ENCODE assay signal across 7 mouse cellular contexts in the genomic region with DNA sequence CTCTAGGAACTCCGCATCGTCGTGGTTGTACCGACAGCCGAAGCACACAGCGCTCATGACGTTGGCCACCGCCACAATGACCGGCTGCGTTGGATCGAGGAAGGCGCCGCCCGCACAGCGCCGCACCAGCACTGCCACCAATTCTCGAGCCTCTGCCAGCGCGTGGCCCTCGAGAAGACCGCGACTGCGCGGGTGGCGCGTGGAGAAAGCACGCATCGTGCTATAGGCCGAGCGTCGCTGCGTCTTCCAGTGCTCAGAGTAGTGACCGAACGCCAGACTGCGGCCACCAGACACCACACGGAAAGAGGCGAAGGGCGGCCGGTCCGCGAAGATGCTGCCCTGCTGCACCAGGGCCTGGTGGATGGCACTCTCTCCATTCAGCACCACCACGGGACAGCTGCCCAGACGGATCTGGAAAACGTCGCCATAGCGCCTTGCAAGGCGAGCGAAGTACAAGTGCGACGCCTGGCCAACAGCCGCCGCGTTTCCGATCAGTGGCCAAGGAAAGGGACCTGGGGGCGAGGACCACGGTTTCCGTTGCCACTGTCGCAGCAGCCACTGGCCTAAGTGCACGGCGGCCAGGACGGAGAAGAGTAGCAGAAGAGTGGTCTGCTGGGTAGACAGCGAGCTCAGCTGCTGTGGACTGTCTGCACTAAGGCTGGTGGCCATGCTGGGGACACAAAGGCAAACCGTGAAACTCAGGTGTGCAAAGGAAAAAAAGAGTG. TPM values are rescaled to one million over a fixed set of nuclear protein-coding genes. Genes with fewer than 3 reads are reported as not detected.
DNase-seq lines count a peak whose midpoint lies in the region; ATAC-seq and TF ChIP-seq lines count a peak whose summit lies in the region.

No protein-coding gene starts in this region.

- H3K4me3 ChIP-seq in spleen, adult 2 months (ENCODE audit: extremely low read depth, insufficient read depth, insufficient read length) = peak overlapping the region; percentile 30; the same call in 1 of the 2 replicates
- H3K4me3 ChIP-seq in brown adipose tissue, adult 24 weeks (ENCODE audit: insufficient read depth, low read depth, low read length) = peak overlapping the region; percentile 59
- peak overlapping the region; percentile 65 for H3K4me3 ChIP-seq in heart, embryonic 10.5 days
- peak overlapping the region; percentile 40 for H3K4me3 ChIP-seq in midbrain, embryonic 14.5 days (replicated peaks; ENCODE audit: low read depth, low read length)

- H3K27me3 ChIP-seq in spleen, adult 2 months (ENCODE audit: control insufficient read depth, insufficient read depth, low read length) = peaks cover 21% of the 10 kb centered on the region
- H3K27me3 ChIP-seq in heart, embryonic 10.5 days (ENCODE audit: insufficient read depth, poor library complexity, severe bottlenecking) = peaks cover 88% of the 10 kb centered on the region
- peaks cover 65% of the 10 kb centered on the region for H3K27me3 ChIP-seq in midbrain, embryonic 14.5 days (ENCODE audit: control insufficient read depth, insufficient read depth, low read length)

- DNase-seq in spleen, adult 2 months (ENCODE audit: low read depth in 1 of 2, low spot score in 2 of 2) = no peak
- no peak for DNase-seq in spleen, postnatal 10 days (ENCODE audit: low spot score in 2 of 2)
- peak; percentile 79 for DNase-seq in heart, embryonic 10.5 days (ENCODE audit: low spot score)
- peak; percentile 33 to 53 for DNase-seq in kidney, postnatal 25 days
- peak; percentile 70 for DNase-seq in midbrain, embryonic 14.5 days
- DNase-seq in B cell, adult 2 months = no peak

- H3K9ac ChIP-seq in midbrain, embryonic 14.5 days (replicated peaks; ENCODE audit: low read length) = peak overlapping the region; percentile 40

- H3K4me2 ChIP-seq in midbrain, embryonic 14.5 days (ENCODE audit: low read length) = peak overlapping the region; percentile 86

- 2% methylated on average over 63 of the region's 63 CpGs for WGBS in spleen, adult 2 months
- WGBS in heart, embryonic 10.5 days = under 1% methylated on average over 63 of the region's 63 CpGs
- under 1% methylated on average over 63 of the region's 63 CpGs for WGBS in midbrain, embryonic 14.5 days

- TF ChIP-seq CTCF in spleen, adult 2 months (IDR thresholded peaks at IDR 0.05; ENCODE audit: extremely low read depth, insufficient read depth, insufficient read length, insufficient replicate concordance) = no peak

- H3K4me1 ChIP-seq in spleen, adult 2 months (ENCODE audit: control insufficient read depth, insufficient read depth, insufficient read length) = peaks cover 8% of the 10 kb centered on the region
- peaks cover 10% of the 10 kb centered on the region for H3K4me1 ChIP-seq in brown adipose tissue, adult 24 weeks (ENCODE audit: control insufficient read depth, insufficient read depth, insufficient read length, low read length)
- peaks cover 37% of the 10 kb centered on the region for H3K4me1 ChIP-seq in heart, embryonic 10.5 days
- peaks cover 26% of the 10 kb centered on the region for H3K4me1 ChIP-seq in midbrain, embryonic 14.5 days (ENCODE audit: control insufficient read depth, insufficient read depth, low read length)

- peak overlapping the region; percentile 27 for H3K27ac ChIP-seq in spleen, adult 2 months (ENCODE audit: insufficient read depth, low read length)
- peak overlapping the region; percentile 41; the same call in 1 of the 2 replicates for H3K27ac ChIP-seq in brown adipose tissue, adult 24 weeks (replicated peaks; ENCODE audit: low read depth, low read length)
- peak overlapping the region; percentile 33; the same call in 1 of the 2 replicates for H3K27ac ChIP-seq in heart, embryonic 10.5 days
- no peak overlapping the region for H3K27ac ChIP-seq in midbrain, embryonic 14.5 days (replicated peaks; ENCODE audit: low read depth, low read length)

- TF ChIP-seq POLR2A in spleen, adult 2 months (IDR thresholded peaks at IDR 0.05; ENCODE audit: low read depth, low read length) = no peak

- H3K36me3 ChIP-seq in spleen, adult 2 months (ENCODE audit: control insufficient read depth, insufficient read depth, low read length) = no peaks in the 10 kb centered on the region
- H3K36me3 ChIP-seq in heart, embryonic 10.5 days = no peaks in the 10 kb centered on the region
- no peaks in the 10 kb centered on the region for H3K36me3 ChIP-seq in midbrain, embryonic 14.5 days (ENCODE audit: control insufficient read depth, insufficient read depth, low read length)

- H3K9me3 ChIP-seq in heart, embryonic 10.5 days = no peaks in the 10 kb centered on the region
- no peaks in the 10 kb centered on the region for H3K9me3 ChIP-seq in midbrain, embryonic 14.5 days (ENCODE audit: control insufficient read depth, low read length)

- peak; percentile 34 for ATAC-seq in midbrain, embryonic 14.5 days (ENCODE audit: low FRiP score, low TSS enrichment)

RNA-seq across cellular contexts. Expression of a gene that starts 1.1 kb away (rescaled TPM):
- 35.0 and 49.2 TPM in 2 replicates for polyA plus RNA-seq in spleen, adult 2 months (2012; rRNA removed)
- 3.0 and 3.1 TPM in 2 replicates for polyA plus RNA-seq in brown adipose tissue, adult 24 weeks (2012; ENCODE audit: insufficient read depth, insufficient read length, missing spikeins)
- 1.0 and 6.1 TPM in 2 replicates for polyA plus RNA-seq in heart, embryonic 10.5 days (2016; fragmentation: Nextera tagmentation; extraction: Ambion mirVana)
- 0.18 and 9.2 TPM in 2 replicates for polyA plus RNA-seq in midbrain, embryonic 14.5 days (2014; fragmentation: Nextera tagmentation; extraction: Ambion mirVana)

Comparison
In these comparisons a context has a peak if more than half of its experiments do, and no peak if none do; other contexts are left out.
1. DNase-seq: peak in heart, embryonic 10.5 days (single experiment), kidney, postnatal 25 days (2 of 2) and midbrain, embryonic 14.5 days (single experiment); none in spleen, adult 2 months (0 of 2), spleen, postnatal 10 days (0 of 2) and B cell, adult 2 months (0 of 2).
2. Peak in every context shown above with its lines, with median percentiles within 50 percentile points of each other: H3K4me3 ChIP-seq.